Mouse (Mus musculus): ENCODE results near the gene Fgf23. TPM values are rescaled to one million over a fixed set of nuclear protein-coding genes. Genes with fewer than 3 reads are reported as not detected.

Fgf23 gene
- polyA plus RNA-seq, 1 experiment from 2014 or later: not detected

Other genes starting within 250 kb of the Fgf23 start
- gene Ndufa9, start 223.8 kb upstream of the Fgf23 start, polyA plus RNA-seq (2018): 50.7 to 80.2 TPM (median 57.3 TPM) in 3 replicates
- 0.16 to 0.30 TPM (median 0.23 TPM) in 3 replicates for gene Akap3, start 219.8 kb upstream of the Fgf23 start, polyA plus RNA-seq (2018)
- gene Dyrk4, start 151.1 kb upstream of the Fgf23 start, polyA plus RNA-seq (2018): not detected in 3 replicates
- 0.71 to 12.5 TPM (median 10.1 TPM) in 3 replicates for gene Rad51ap1, start 133.3 kb upstream of the Fgf23 start, polyA plus RNA-seq (2018)
- gene D6Wsu163e, start 132.9 kb upstream of the Fgf23 start, polyA plus RNA-seq (2018): 30.8 to 37.6 TPM (median 32.3 TPM) in 3 replicates
- gene Fgf6, start 57.3 kb upstream of the Fgf23 start, polyA plus RNA-seq (2018): not detected in 3 replicates
- 5.2 to 11.5 TPM (median 7.0 TPM) in 3 replicates for gene Tigar, start 36.7 kb downstream of the Fgf23 start, polyA plus RNA-seq (2018)
- 0.90 to 5.6 TPM (median 1.8 TPM) in 3 replicates for gene Ccnd2, start 79.3 kb downstream of the Fgf23 start, polyA plus RNA-seq (2018)